Mouse (Mus musculus) mesoderm, embryonic 11.5 days (tissue): ENCODE results near the gene Msn.
"Not testable (repeated sequence)": the region's sequence is repeated elsewhere in the genome, so short reads cannot be mapped to it uniquely, and the experiment has no call there.

Experiments used
- DNase-seq: peaks from one replicate; pipeline ENCODE4 v3.0.0-alpha.2; 2012; ENCODE audit warnings: low read depth, low spot score

Gene Msn

DNA sequence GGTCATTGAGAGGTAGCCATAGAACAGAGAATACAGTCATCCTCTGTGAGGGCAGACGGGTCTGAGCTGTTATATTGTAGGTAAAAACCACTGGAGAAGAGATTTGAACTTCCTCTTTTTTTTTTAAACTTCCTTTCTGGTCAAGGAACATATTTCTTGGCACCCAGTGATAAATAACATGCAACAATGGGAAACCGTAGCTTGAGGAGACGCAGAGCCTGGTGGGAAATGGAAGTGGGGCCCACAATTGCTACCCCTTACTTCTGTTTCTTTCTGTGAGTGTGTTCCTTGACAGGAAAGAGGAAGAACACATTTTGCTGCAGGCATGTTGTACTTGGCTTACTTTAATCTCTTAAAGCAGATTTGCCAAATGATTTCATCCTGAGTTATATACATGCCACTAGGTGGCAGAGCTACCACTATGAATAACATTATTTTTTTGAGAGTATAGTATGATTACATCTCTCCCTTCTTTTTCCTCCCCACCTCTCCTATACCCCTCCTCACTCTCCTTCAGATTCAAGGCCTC is 49.2 kb downstream of the Msn start:
- no peak for DNase-seq

- DNase-seq: no peak
These were observed 52.4 kb downstream of the Msn start for GRCm38 (mm10) chrX:96148217-96148616.

DNA sequence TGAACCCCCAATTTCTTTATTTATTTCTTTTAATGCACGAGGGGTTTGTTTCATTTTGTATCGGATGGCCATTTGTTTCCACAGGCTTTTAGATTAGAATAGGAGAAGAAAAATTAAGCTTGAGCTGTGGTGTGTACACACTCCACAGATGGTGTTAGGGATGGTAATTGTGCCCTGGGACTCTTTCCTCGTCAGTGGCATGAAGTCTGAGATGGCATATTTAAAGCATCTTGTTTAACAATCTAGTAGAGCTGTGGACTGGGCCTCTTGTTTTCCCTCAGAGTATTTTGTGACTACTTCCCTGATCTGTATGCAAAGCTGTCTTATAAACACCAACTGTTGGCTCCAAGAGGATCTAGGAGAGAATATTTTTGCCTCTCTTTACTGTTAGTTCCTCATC is 57.5 kb downstream of the Msn start:
- no peak for DNase-seq

DNA sequence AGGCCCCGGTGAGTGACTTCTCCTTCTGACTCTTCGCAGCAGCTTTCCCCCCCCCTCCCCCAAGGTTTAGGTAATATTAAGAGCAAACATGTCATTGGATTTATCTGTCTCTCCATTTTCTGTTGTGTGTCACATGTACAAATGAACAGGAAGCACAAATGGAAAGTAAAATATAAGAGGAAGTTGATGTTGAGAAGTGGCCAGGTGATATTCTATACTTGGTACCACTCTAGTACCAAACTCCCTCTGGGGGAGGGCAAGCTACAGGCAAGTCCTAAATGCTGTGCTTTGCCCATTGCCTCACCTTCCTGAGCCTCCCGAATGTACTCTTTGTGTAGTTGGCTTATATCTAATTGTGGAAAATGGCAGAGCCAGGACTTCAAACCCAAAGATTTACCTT is 62.1 kb downstream of the Msn start:
- no peak for DNase-seq

- peak; percentile 10 for DNase-seq
These were observed 66.7 kb downstream of the Msn start for GRCm38 (mm10) chrX:96162571-96162970.

GRCm38 (mm10) chrX:96171645-96172388 is 76.0 kb downstream of the Msn start:
- DNase-seq: no peak

GRCm38 (mm10) chrX:96178437-96178836 is 82.6 kb downstream of the Msn start:
- peak; percentile 31 for DNase-seq

GRCm38 (mm10) chrX:96184100-96184732 is 88.4 kb downstream of the Msn start:
- no peak for DNase-seq

DNA sequence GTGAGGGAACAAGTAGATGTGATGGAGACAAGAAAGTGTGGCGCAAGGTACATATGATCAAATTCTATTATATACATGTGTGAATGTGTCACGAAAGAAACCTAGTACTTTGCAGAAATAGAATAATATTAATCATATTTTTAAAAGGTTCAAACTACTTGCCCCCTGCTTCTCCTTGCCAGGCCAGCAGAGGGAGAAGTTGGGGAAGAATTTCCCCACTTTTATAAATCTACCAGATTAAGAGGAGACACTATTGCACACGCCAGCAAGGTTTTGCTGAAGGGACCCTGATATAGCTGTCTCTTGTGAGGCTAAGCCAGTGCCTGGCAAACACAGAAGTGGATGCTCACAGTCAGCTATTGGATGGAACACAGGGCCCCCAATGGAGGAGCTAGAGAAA is 109.3 kb downstream of the Msn start:
- DNase-seq: not testable (repeated sequence)

GRCm38 (mm10) chrX:96206872-96207271 is 111.0 kb downstream of the Msn start:
- no peak for DNase-seq

- DNase-seq: no peak
These were observed 122.2 kb downstream of the Msn start for GRCm38 (mm10) chrX:96218088-96218487.
